Mouse (Mus musculus) intestine, embryonic 16.5 days (tissue): ENCODE measurements at regions not wholly inside any gene's neighbourhood (a gene's known extent, or its start where the extent isn't known, plus 50 kb on each side); places are given as distances from the start of the nearest gene placed in this dataset.

Experiments used
- ATAC-seq: fragments of 200-750 bp; cut with Nextera tagmentation; 2 replicates; pipeline ENCODE4 v1.8.0; 2017; ENCODE audit warnings: moderate TSS enrichment, moderate library complexity
- H3K27ac ChIP-seq: fragments of 300-500 bp; sonication (generic); 2 replicates; pipeline ENCODE4 v1.5.1; 2014; ENCODE audit warnings: mild to moderate bottlenecking, low read length
- H3K27me3 ChIP-seq: fragments of 300-500 bp; sonication (generic); replicated peaks from 2 replicates; pipeline ENCODE4 v1.6.1; 2014; ENCODE audit warnings: low read length, control low read depth, mixed read lengths; ENCODE audit not compliant: control insufficient read depth, insufficient read depth
- H3K36me3 ChIP-seq: fragments of 300-500 bp; sonication (generic); 2 replicates; pipeline ENCODE4 v1.6.1; 2014; ENCODE audit warnings: low read length, control low read depth; ENCODE audit not compliant: control insufficient read depth, insufficient read depth
- H3K4me1 ChIP-seq: fragments of 300-500 bp; sonication (generic); 2 replicates; pipeline ENCODE4 v1.6.1; 2014; ENCODE audit warnings: low read length, control low read depth, mixed read lengths; ENCODE audit not compliant: control insufficient read depth, insufficient read depth
- H3K4me2 ChIP-seq: fragments of 300-500 bp; sonication (generic); 2 replicates; pipeline ENCODE4 v1.6.1; 2014; ENCODE audit warnings: low read depth, low read length, control low read depth
- H3K4me3 ChIP-seq: fragments of 300-500 bp; sonication (generic); 2 replicates; pipeline ENCODE4 v1.5.1; 2014; ENCODE audit warnings: mild to moderate bottlenecking, low read length
- H3K9ac ChIP-seq: fragments of 300-500 bp; sonication (generic); 2 replicates; pipeline ENCODE4 v1.6.1; 2014; ENCODE audit warnings: low read depth, low read length
- H3K9me3 ChIP-seq: fragments of 300-500 bp; sonication (generic); 2 replicates; pipeline ENCODE4 v1.6.1; 2016; ENCODE audit warnings: low read length, control low read depth; ENCODE audit not compliant: control insufficient read depth
- WGBS: fragments of 180-500 bp; shearing (Covaris S2); extraction: QIAGEN DNeasy Blood & Tissue Kit; methylation state at CpG from one replicate; pipeline ENCODE4 v1.1.7; 2014; 5-methylcytosine and 5-hydroxymethylcytosine counted together

- Histone ChIP-seq H3K36me3 (no peaks in the 10 kb centered on the region), H3K4me2 (no peak overlapping the region), H3K9ac (no peak overlapping the region), H3K4me1 (peaks cover 11% of the 10 kb centered on the region), H3K27me3 (no peaks in the 10 kb centered on the region), H3K27ac (no peak overlapping the region), H3K9me3 (no peaks in the 10 kb centered on the region), H3K4me3 (no peak overlapping the region)
- WGBS = 38% methylated on average over 4 of the region's 4 CpGs
- peak; percentile 97 for ATAC-seq
Observed at GRCm38 (mm10) chr10:111587891-111588611, 82.0 kb downstream of the Phlda1 start.

DNA sequence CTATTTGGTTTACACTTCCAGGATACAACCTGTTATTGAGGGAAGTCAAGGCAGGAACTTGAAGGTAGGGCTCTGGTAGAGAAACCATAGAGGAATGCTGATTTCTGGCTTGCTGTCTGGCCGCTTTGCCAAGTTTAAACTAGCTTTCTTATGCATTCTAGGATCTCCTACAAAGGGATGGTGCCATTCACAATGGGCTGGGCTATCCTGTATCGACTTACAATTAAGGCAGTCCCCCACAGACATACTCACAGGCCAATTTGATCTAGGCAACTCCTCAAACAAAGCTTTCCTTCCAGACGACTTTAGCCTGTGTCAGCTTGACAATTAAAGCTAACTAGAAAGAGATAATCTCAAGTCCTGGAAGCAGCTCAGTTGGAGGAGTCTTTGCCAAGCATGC, 83.1 kb downstream of the Phlda1 start:
- Histone ChIP-seq H3K4me2 (no peak overlapping the region), H3K36me3 (no peaks in the 10 kb centered on the region), H3K9ac (no peak overlapping the region), H3K9me3 (no peaks in the 10 kb centered on the region), H3K27me3 (no peaks in the 10 kb centered on the region), H3K27ac (no peak overlapping the region), H3K4me3 (no peak overlapping the region), H3K4me1 (peaks cover 4% of the 10 kb centered on the region)
- no peak for ATAC-seq
- 75% methylated on average over 3 of the region's 3 CpGs for WGBS

DNA sequence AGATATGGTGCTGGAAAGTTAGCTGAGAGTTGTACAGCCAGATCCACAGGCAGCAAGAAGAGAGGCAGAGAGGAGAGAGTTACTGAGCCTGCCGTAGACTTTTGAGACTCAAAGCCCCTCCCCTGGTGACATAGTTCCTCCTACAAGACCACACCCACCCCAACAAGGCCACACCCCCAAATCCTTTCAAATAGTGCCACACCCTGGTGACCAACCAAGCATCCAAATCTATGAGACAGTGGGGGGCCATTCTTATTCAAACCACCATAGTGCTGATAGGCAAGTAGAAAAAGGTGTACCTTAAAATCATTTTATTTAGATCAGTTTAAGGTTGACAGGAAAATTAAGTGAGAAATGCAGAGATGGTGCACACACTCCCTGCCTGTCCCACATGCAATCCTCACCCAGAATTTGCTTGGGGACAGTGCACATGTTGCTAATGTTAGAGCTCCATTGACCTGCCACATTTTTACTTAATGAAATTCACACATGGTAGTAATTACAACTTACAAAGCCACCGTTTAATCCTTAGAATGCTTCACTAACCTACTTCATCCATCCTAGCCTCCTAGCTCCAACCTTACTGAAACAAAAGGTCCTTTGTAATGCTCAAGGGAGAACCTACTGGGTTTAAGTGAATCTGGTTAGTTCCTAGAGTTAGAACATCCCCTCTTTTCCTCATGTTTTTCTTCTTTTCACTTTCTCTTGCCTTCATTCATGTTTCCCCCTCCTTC, 86.5 kb downstream of the Phlda1 start:
- no peak overlapping the region for H3K27ac ChIP-seq
- H3K9ac ChIP-seq = no peak overlapping the region
- WGBS = 71% methylated on average over 2 of the region's 2 CpGs
- no peaks in the 10 kb centered on the region for H3K27me3 ChIP-seq
- no peaks in the 10 kb centered on the region for H3K36me3 ChIP-seq
- H3K9me3 ChIP-seq = no peaks in the 10 kb centered on the region
- peaks cover 14% of the 10 kb centered on the region for H3K4me1 ChIP-seq
- H3K4me3 ChIP-seq = no peak overlapping the region
- ATAC-seq = no peak
- H3K4me2 ChIP-seq = no peak overlapping the region

GRCm38 (mm10) chr10:111593280-111593679, 87.2 kb downstream of the Phlda1 start:
- Histone ChIP-seq H3K9me3 (no peaks in the 10 kb centered on the region), H3K4me3 (no peak overlapping the region), H3K9ac (no peak overlapping the region), H3K27me3 (no peaks in the 10 kb centered on the region), H3K4me2 (no peak overlapping the region), H3K27ac (no peak overlapping the region), H3K4me1 (peaks cover 10% of the 10 kb centered on the region; the same call in 1 of the 2 replicates), H3K36me3 (no peaks in the 10 kb centered on the region)
- WGBS = 96% methylated on average over 2 of the region's 2 CpGs
- no peak for ATAC-seq

- Histone ChIP-seq H3K4me1 (peaks cover 19% of the 10 kb centered on the region), H3K4me3 (no peak overlapping the region), H3K36me3 (no peaks in the 10 kb centered on the region), H3K27ac (no peak overlapping the region), H3K27me3 (no peaks in the 10 kb centered on the region), H3K9ac (no peak overlapping the region), H3K4me2 (peak overlapping the region; percentile 35; the same call in 1 of the 2 replicates), H3K9me3 (no peaks in the 10 kb centered on the region)
- WGBS = 74% methylated on average over 11 of the region's 11 CpGs
- ATAC-seq = no peak
Observed at GRCm38 (mm10) chr10:111594171-111594570, 88.1 kb downstream of the Phlda1 start.

- WGBS = 49% methylated on average over 10 of the region's 10 CpGs
- ATAC-seq = peak; percentile 24
- H3K4me3 ChIP-seq = no peak overlapping the region
- peaks cover 21% of the 10 kb centered on the region for H3K4me1 ChIP-seq
- H3K9me3 ChIP-seq = no peaks in the 10 kb centered on the region
- H3K27ac ChIP-seq = no peak overlapping the region
- no peaks in the 10 kb centered on the region for H3K27me3 ChIP-seq
- 0 out of 2 replicates have a peak overlapping the region, but pooled peaks have one; percentile 12 for H3K9ac ChIP-seq
- H3K4me2 ChIP-seq = peak overlapping the region; percentile 35
- no peaks in the 10 kb centered on the region for H3K36me3 ChIP-seq
Observed at GRCm38 (mm10) chr10:111594651-111595050, 88.6 kb downstream of the Phlda1 start.

- Histone ChIP-seq H3K4me2 (peak overlapping the region; percentile 35), H3K9ac (no peak overlapping the region), H3K9me3 (no peaks in the 10 kb centered on the region), H3K27me3 (no peaks in the 10 kb centered on the region), H3K4me1 (peaks cover 30% of the 10 kb centered on the region), H3K4me3 (peak overlapping the region; percentile 4; the same call in 1 of the 2 replicates), H3K36me3 (no peaks in the 10 kb centered on the region), H3K27ac (0 out of 2 replicates have a peak overlapping the region, but pooled peaks have one; percentile 23)
- 28% methylated on average over 8 of the region's 8 CpGs for WGBS
- peak; percentile 86 for ATAC-seq
Observed at GRCm38 (mm10) chr10:111595513-111595995, 89.5 kb downstream of the Phlda1 start.

DNA sequence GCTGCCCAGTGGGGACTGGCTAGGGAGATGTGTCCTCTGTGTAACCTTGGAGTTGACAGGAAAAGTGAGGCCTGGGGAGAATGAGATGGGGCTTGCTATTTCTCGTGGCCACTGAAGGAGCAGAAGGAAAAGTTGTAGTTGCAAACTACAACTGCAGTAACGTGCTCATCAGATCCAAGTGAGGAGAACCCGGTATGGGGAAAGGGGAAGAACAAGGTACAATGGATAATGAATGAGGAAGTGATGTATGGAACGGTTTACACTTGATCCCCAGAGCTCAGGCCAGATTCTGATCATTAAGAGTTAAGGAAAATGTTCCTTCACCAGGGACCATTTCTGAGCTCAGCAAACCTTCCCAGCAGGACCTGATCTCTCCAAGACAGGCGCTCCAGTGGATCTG, 92.6 kb downstream of the Phlda1 start:
- 86% methylated on average over 5 of the region's 5 CpGs for WGBS
- ATAC-seq = no peak
- H3K27me3 ChIP-seq = no peaks in the 10 kb centered on the region

More for the DNA sequence above, 92.6 kb downstream of the Phlda1 start:
- H3K36me3 ChIP-seq = no peaks in the 10 kb centered on the region
- H3K4me1 ChIP-seq = peaks cover 38% of the 10 kb centered on the region
- no peak overlapping the region for H3K4me2 ChIP-seq
- no peak overlapping the region for H3K4me3 ChIP-seq
- no peaks in the 10 kb centered on the region for H3K9me3 ChIP-seq
- H3K9ac ChIP-seq = no peak overlapping the region
- H3K27ac ChIP-seq = peak overlapping the region; percentile 47; the same call in 1 of the 2 replicates
